Comparison of ENCODE assay signal across 8 mouse cellular contexts in genomic region chr8:83874881-83875655, GRCm38 (mm10). TPM values are rescaled to one million over a fixed set of nuclear protein-coding genes. Genes with fewer than 3 reads are reported as not detected.
DNase-seq lines count a peak whose midpoint lies in the region; ATAC-seq and TF ChIP-seq lines count a peak whose summit lies in the region.

No protein-coding gene starts in this region.

- peak overlapping the region; percentile 64 for H3K4me3 ChIP-seq in intestine, embryonic 14.5 days (ENCODE audit: low read depth, low read length)
- peak overlapping the region; percentile 70; the same call in 1 of the 2 replicates for H3K4me3 ChIP-seq in liver, adult 2 months (ENCODE audit: insufficient read depth, low read depth, low read length)

- no peaks in the 10 kb centered on the region for H3K36me3 ChIP-seq in intestine, embryonic 14.5 days (ENCODE audit: control insufficient read depth, insufficient read depth, low read length)
- no peaks in the 10 kb centered on the region for H3K36me3 ChIP-seq in liver, adult 2 months (ENCODE audit: control insufficient read depth, insufficient read depth, low read length)

- H3K4me2 ChIP-seq in intestine, embryonic 14.5 days (ENCODE audit: low read length) = peak overlapping the region; percentile 69

- peak overlapping the region; percentile 72; the same call in 1 of the 2 replicates for H3K27ac ChIP-seq in intestine, embryonic 14.5 days (ENCODE audit: low read depth)
- no peak overlapping the region for H3K27ac ChIP-seq in liver, adult 2 months (replicated peaks; ENCODE audit: insufficient read depth, low read depth, low read length)

- DNase-seq in adrenal gland, adult (ENCODE audit: inconsistent age in 2 of 2, low spot score in 1 of 2) = peak; percentile 42 to 72
- no peak for DNase-seq in adrenal gland, postnatal 4 days (ENCODE audit: low spot score in 2 of 2)
- DNase-seq in cerebellum, postnatal 14 days = peak; percentile 79 to 84
- peak; percentile 71 for DNase-seq in gastrocnemius, postnatal 14 days
- peak; percentile 85 for DNase-seq in intestine, embryonic 14.5 days (ENCODE audit: low spot score)
- DNase-seq in liver, adult 2 months (ENCODE audit: extremely low read depth, low read depth, low spot score) = no peak
- DNase-seq in naive thymus-derived CD4-positive, alpha-beta T cell, adult 2 months (ENCODE audit: low read depth) = peak; percentile 28
- peak; percentile 54 for DNase-seq in urinary bladder, postnatal 14 days (ENCODE audit: low spot score)

- under 1% methylated on average over 56 of the region's 66 CpGs for WGBS in intestine, embryonic 14.5 days
- WGBS in liver, adult 2 months = under 1% methylated on average over 61 of the region's 66 CpGs

- H3K4me1 ChIP-seq in intestine, embryonic 14.5 days (replicated peaks; ENCODE audit: control insufficient read depth, insufficient read depth, low read length) = peaks cover 13% of the 10 kb centered on the region
- no peaks in the 10 kb centered on the region for H3K4me1 ChIP-seq in liver, adult 2 months (ENCODE audit: control insufficient read depth, insufficient read depth, low read length)

- peak; percentile 88 for ATAC-seq in intestine, embryonic 14.5 days (replicated peaks; ENCODE audit: low FRiP score, low TSS enrichment, low read depth)

- no peak for TF ChIP-seq POLR2A in liver, adult 2 months (IDR thresholded peaks at IDR 0.05; ENCODE audit: extremely low read depth, insufficient read depth, low read length)

- no peak for TF ChIP-seq CTCF in liver, adult 2 months (IDR thresholded peaks at IDR 0.05; ENCODE audit: low read depth, low read length)

- H3K27me3 ChIP-seq in intestine, embryonic 14.5 days (replicated peaks; ENCODE audit: control insufficient read depth, insufficient read depth, low read length) = 0 out of 2 replicates have a peak, but pooled peaks cover 9% of the 10 kb centered on the region
- H3K27me3 ChIP-seq in liver, adult 2 months (ENCODE audit: control insufficient read depth, insufficient read depth, low read length) = peaks cover 18% of the 10 kb centered on the region

- no peaks in the 10 kb centered on the region for H3K9me3 ChIP-seq in intestine, embryonic 14.5 days (ENCODE audit: control insufficient read depth, low read length)

- H3K9ac ChIP-seq in intestine, embryonic 14.5 days (ENCODE audit: low read length) = peak overlapping the region; percentile 75
- H3K9ac ChIP-seq in liver, adult 2 months (ENCODE audit: low read depth, low read length) = peak overlapping the region; percentile 70

- intact Hi-C loops in gastrocnemius, postnatal 14 days (cut with DNase I; ENCODE audit: low total_unique reads) = no loop called here

- no peaks in the 10 kb centered on the region for H3K79me2 ChIP-seq in liver, adult 2 months (ENCODE audit: control insufficient read depth, insufficient read depth, low read length)

RNA-seq across cellular contexts. Expression of gene Adgrl1, which starts 24.8 kb away (rescaled TPM):
- 100 to 1,000 TPM; 103 to 109 TPM for total RNA-seq in adrenal gland, postnatal 4 days (2021)
- total RNA-seq in gastrocnemius, postnatal 14 days (2021) = 10 to 100 TPM; 16.2 to 17.2 TPM
- polyA plus RNA-seq in intestine, embryonic 14.5 days (2014; fragmentation: Nextera tagmentation; extraction: Ambion mirVana) = 21.8 and 24.9 TPM in 2 replicates
- 1.6 TPM in 2 replicates for total RNA-seq in liver, adult 2 months (2014; rRNA removed)
- 2.7 and 3.5 TPM in 2 replicates for polyA plus RNA-seq in liver, adult 2 months (2012; rRNA removed)

Comparison
In these comparisons a context has a peak if more than half of its experiments do, and no peak if none do; other contexts are left out.
1. DNase-seq: peak in adrenal gland, adult (2 of 2), cerebellum, postnatal 14 days (2 of 2), gastrocnemius, postnatal 14 days (single experiment), intestine, embryonic 14.5 days (single experiment), naive thymus-derived CD4-positive, alpha-beta T cell, adult 2 months (single experiment) and urinary bladder, postnatal 14 days (single experiment); none in adrenal gland, postnatal 4 days (0 of 2) and liver, adult 2 months (single experiment).
2. RNA of gene Adgrl1, which starts 24.8 kb away (total RNA-seq): 103 to 109 TPM in adrenal gland, postnatal 4 days; 16.2 to 17.2 TPM in gastrocnemius, postnatal 14 days and 1.6 TPM in liver, adult 2 months; every median in the first group is over 4 times any median in the second.